Mouse (Mus musculus): Measurements from ENCODE around the gene Cnnm3.
"Not testable (repeated sequence)": the region's sequence is repeated elsewhere in the genome, so short reads cannot be mapped to it uniquely, and the experiment has no call there.

Gene Cnnm3

GRCm38 (mm10) chr1:36536783-36537182, 25.1 kb downstream of the Cnnm3 start, which contains the start of gene Ankrd23:
TSS of gene Ankrd23 (minus strand) at chr1:36536883.
- DNase-seq (ENCODE audit: low spot score) = not testable (repeated sequence)

GRCm38 (mm10) chr1:36538727-36539126, 27.1 kb downstream of the Cnnm3 start:
- DNase-seq (ENCODE audit: low spot score) = no peak

- DNase-seq (ENCODE audit: low spot score) = no peak
Observed at GRCm38 (mm10) chr1:36539186-36539585, 27.5 kb downstream of the Cnnm3 start, which contains the start of gene Gm42417. TSS of gene Gm42417 (minus strand) at chr1:36539429.

- DNase-seq (ENCODE audit: low spot score) = no peak
Observed at GRCm38 (mm10) chr1:36540132-36540531, 28.5 kb downstream of the Cnnm3 start.

- no peak for DNase-seq (ENCODE audit: low spot score)
Observed at GRCm38 (mm10) chr1:36540807-36541206, 29.1 kb downstream of the Cnnm3 start.

GRCm38 (mm10) chr1:36541844-36542243, 30.2 kb downstream of the Cnnm3 start:
- DNase-seq (ENCODE audit: low spot score) = no peak

GRCm38 (mm10) chr1:36542925-36543324, 31.3 kb downstream of the Cnnm3 start:
- no peak for DNase-seq (ENCODE audit: low spot score)

GRCm38 (mm10) chr1:36545382-36545781, 33.7 kb downstream of the Cnnm3 start:
- no peak for DNase-seq (ENCODE audit: low spot score)

GRCm38 (mm10) chr1:36545845-36546600, 34.4 kb downstream of the Cnnm3 start:
- DNase-seq (ENCODE audit: low spot score) = no peak

- DNase-seq (ENCODE audit: low spot score) = peak; percentile 98
Observed at GRCm38 (mm10) chr1:36546888-36547471, 35.3 kb downstream of the Cnnm3 start, which contains the start of gene Ankrd39. TSS of gene Ankrd39 (minus strand) at chr1:36547445.

- peak; percentile 67 for DNase-seq (ENCODE audit: low spot score)
Observed at GRCm38 (mm10) chr1:36547981-36548598, 36.4 kb downstream of the Cnnm3 start.

GRCm38 (mm10) chr1:36548771-36549170, 37.1 kb downstream of the Cnnm3 start:
- no peak for DNase-seq (ENCODE audit: low spot score)

- DNase-seq (ENCODE audit: low spot score) = no peak
Observed at GRCm38 (mm10) chr1:36549491-36549890, 37.8 kb downstream of the Cnnm3 start.

GRCm38 (mm10) chr1:36550075-36550863, 38.6 kb downstream of the Cnnm3 start:
- DNase-seq (ENCODE audit: low spot score) = no peak

GRCm38 (mm10) chr1:36551904-36552303, 40.2 kb downstream of the Cnnm3 start:
- DNase-seq (ENCODE audit: low spot score) = no peak

GRCm38 (mm10) chr1:36552506-36552905, 40.8 kb downstream of the Cnnm3 start:
- DNase-seq (ENCODE audit: low spot score) = no peak

GRCm38 (mm10) chr1:36554633-36555399, 43.1 kb downstream of the Cnnm3 start:
- no peak for DNase-seq (ENCODE audit: low spot score)

- no peak for DNase-seq (ENCODE audit: low spot score)
Observed at GRCm38 (mm10) chr1:36555798-36556395, 44.2 kb downstream of the Cnnm3 start.

GRCm38 (mm10) chr1:36556553-36557456, 45.1 kb downstream of the Cnnm3 start:
- DNase-seq (ENCODE audit: low spot score) = peak; percentile 93

GRCm38 (mm10) chr1:36557457-36558011, 45.9 kb downstream of the Cnnm3 start:
- DNase-seq (ENCODE audit: low spot score) = peak; percentile 91
